Mouse (Mus musculus): ENCODE measurements at regions not wholly inside any gene's neighbourhood (a gene's known extent, or its start where the extent isn't known, plus 50 kb on each side); places are given as distances from the start of the nearest gene placed in this dataset.

DNA sequence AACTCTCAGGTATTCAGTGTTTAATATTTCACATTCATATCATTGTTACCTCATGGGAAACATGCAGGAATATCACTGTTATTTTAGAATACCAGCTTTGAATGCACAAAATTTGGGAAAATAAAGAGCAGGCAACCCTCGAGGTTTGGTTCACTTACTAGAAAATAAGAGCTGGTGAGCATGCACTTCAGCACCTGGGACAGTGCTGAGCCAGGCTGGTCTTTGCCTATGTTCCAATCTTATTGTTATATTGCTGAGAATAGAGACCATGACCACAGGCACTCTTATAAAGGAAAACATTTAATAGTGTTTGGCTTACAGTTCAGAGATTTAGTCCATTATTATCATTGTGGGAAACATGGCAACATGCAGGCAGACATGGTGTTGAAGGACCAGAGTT lies 92.9 kb upstream of the Rbfox1 start:
- TF ChIP-seq CTCF (IDR thresholded peaks at IDR 0.05; ENCODE audit: low read depth) = no peak
- no peak for TF ChIP-seq EP300 (optimal IDR thresholded peaks at IDR 0.05)

Measured in stomach, postnatal 0 days (tissue).